Mouse (Mus musculus) brain, adult 10 weeks (tissue): ENCODE data around the gene Vmn1r7. TPM values are rescaled to one million over a fixed set of nuclear protein-coding genes. Genes with fewer than 3 reads are reported as not detected.

Source experiments
- polyA plus RNA-seq: library from polyadenylated mRNA; stranded (reverse); fragments of 350-450 nt; fragmentation: Illumina TruSeq; extraction: RNeasy Lipid Tissue Mini Kit (QIAGEN cat#74804); gene quantifications from one replicate; pipeline ENCODE4 v1.2.3, GENCODE M21; 2015; ENCODE audit warnings: low read depth, low replicate concordance

The Vmn1r7 gene
- not detected for polyA plus RNA-seq

DNA sequence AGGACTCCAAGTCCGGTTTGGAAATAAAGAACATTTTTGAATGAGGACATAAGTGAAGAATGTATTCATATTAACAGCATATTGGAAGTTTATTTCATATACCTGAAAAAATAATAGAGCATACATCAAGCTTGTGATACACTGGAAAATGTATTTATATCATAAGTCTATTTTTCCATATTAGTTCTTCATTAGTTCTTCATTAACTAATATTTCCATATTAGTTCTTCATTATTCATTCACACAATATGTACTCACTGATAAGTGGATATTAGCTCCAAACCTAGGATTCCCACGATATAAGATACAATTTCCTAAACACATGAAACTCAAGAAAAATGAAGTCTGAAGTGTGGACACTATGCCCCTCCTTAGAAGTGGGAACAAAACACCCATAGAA is at the start of gene Vmn1r7:
Gene Vmn1r7 (minus strand): TSS at position 101 of the 400 bp plus-strand sequence.

DNA sequence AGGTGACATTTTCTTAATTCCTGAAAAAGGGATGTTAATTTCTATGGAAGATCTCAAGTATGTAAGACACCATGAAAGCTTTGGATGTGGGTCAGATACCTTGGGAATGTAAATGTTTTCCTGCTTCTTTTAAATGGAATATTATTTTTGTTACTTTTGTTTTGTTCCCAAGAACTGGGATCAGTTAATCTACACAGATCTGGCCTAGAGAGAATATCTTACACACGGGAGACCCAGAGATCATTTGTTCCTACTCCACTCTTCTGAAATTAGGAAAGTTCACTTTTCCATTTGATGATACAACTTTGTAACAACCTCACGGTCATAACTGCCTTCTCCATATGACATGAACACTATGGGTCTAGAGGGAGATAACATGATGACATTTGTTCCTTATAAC is 41.4 kb upstream of the Vmn1r7 start, which contains the start of gene Vmn1r9:
Gene Vmn1r9 (plus strand): TSS at position 301 of the 400 bp plus-strand sequence.

DNA sequence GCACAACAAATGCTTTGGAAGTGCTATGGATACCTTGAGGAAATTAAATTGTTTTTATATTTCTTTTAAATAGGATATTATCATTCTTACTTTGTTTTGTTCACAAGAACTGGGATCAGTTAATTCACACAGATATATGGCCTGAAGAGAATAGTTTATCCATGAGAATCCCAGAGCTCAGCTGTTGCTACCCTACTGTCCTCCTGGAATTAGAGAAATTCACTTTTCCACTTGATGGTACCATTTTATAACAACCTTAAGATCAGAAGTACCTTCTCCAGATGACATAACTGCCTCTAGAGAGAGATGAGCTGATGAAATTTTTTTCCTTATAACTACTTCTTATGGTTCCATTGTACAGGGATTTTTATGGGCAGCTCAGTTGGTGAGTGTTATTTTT is 6.9 kb upstream of the Vmn1r7 start, which contains the start of gene Vmn1r8:
Gene Vmn1r8 (plus strand): TSS at position 301 of the 400 bp plus-strand sequence.

DNA sequence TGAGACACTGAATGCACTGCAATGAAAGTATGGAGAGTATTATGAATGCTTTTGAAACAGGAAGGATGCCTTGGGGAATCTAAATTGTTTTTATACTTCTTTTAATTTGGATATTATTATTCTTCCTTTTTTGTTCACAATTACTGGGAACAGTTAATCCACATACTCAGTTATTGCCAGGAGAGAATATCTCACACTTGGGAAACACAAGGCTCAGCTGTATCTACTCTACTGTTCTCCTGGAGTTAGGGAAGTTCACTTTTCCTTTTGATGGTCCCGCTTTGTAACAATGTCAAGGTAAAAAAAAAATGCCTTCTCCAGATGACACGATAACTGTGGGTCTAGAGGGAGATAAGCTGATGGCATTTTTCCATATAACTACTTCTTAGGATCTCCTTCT is 28.2 kb downstream of the Vmn1r7 start, which contains the start of gene Vmn1r6:
Gene Vmn1r6 (plus strand): TSS at position 301 of the 400 bp plus-strand sequence.

Other genes starting within 250 kb of the Vmn1r7 start
- gene Kbtbd2, start 227.5 kb downstream of the Vmn1r7 start, polyA plus RNA-seq: 40.1 TPM
- gene Fkbp9, start 193.3 kb downstream of the Vmn1r7 start, polyA plus RNA-seq: 28.8 TPM
- gene Nt5c3, start 101.4 kb downstream of the Vmn1r7 start, polyA plus RNA-seq: 97.9 TPM
- gene Vmn1r4, start 101.3 kb downstream of the Vmn1r7 start, polyA plus RNA-seq: not detected
- not detected for gene Vmn1r5, start 55.1 kb downstream of the Vmn1r7 start, polyA plus RNA-seq
- not detected for gene Vmn1r6, start 28.1 kb downstream of the Vmn1r7 start, polyA plus RNA-seq
- not detected for gene Vmn1r8, start 7.0 kb upstream of the Vmn1r7 start, polyA plus RNA-seq
- gene Vmn1r9, start 41.5 kb upstream of the Vmn1r7 start, polyA plus RNA-seq: not detected
- gene Vmn1r10, start 84.1 kb upstream of the Vmn1r7 start, polyA plus RNA-seq: not detected
- gene Vmn1r11, start 108.1 kb upstream of the Vmn1r7 start, polyA plus RNA-seq: not detected
- gene Vmn1r12, start 131.6 kb upstream of the Vmn1r7 start, polyA plus RNA-seq: not detected
- not detected for gene Vmn1r13, start 178.0 kb upstream of the Vmn1r7 start, polyA plus RNA-seq
- not detected for gene Vmn1r14, start 206.4 kb upstream of the Vmn1r7 start, polyA plus RNA-seq
- gene Vmn1r15, start 232.6 kb upstream of the Vmn1r7 start, polyA plus RNA-seq: not detected